Mouse (Mus musculus): Measurements from ENCODE around the gene Zbtb38.

GRCm38 (mm10) chr9:96701891-96702290 lies 50.7 kb downstream of the Zbtb38 start:
- no peak for TF ChIP-seq CTCF (IDR thresholded peaks at IDR 0.05)
- TF ChIP-seq POLR2A (IDR thresholded peaks at IDR 0.05; ENCODE audit: insufficient read depth, low read depth, low read length): no peak

All from heart, adult 2 months (tissue).